Mouse (Mus musculus): ENCODE data around the gene Lingo1. TPM values are rescaled to one million over a fixed set of nuclear protein-coding genes. Genes with fewer than 3 reads are reported as not detected.

Lingo1 gene
- total RNA-seq, 4 experiments from 2014 or later = 330 to 366 (median 356) TPM

DNA sequence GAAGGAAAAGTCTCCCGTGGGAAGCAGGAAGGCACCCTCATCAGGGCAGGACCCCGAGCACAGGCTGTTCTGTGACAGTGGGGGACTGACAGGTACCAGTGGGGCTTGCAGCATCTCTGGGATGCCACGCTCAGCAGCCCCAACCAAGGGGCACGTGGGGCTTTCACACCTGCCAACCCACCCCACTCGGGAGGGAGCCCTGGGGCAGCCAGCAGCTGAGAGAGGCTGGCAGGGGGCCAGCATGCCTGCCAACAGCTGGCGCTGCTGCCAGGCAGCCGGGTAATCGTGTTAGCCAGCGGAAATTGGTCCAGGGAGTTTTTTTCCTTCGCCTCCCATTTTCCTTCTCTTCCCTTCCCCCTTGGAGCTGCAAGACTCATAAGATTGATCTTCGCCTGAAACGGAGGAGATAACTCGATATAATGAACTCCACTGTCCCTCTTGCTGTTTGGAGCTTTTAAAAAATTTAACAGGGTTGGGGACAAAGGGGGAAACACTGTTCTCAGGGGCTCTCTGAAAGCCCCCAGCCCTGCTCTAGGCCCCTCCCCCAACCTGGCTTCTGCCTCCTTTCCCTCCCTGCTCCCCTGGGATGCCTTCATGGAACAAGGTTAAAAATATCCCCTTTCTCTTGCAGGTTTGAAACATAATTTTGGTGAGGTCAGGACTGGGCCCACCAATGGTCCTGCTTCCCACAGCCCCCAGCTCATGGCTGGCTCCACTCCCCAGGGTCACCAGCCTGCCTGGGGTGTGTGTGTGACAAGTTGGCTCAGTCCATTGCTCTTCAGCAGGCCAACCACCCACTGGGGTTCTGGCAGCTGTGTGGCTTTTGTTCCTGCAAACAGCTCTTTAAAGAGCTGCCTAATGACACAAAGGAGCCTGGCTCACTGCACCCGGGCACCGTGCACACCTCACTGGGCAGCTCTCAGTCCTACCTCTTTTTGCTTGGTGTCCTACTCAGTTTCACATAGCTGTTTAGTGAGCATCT lies 68.3 kb downstream of the Lingo1 start:
- DNase-seq (ENCODE audit: low spot score in 2 of 2) = peak in 1 of 2 experiments; percentile 71

DNA sequence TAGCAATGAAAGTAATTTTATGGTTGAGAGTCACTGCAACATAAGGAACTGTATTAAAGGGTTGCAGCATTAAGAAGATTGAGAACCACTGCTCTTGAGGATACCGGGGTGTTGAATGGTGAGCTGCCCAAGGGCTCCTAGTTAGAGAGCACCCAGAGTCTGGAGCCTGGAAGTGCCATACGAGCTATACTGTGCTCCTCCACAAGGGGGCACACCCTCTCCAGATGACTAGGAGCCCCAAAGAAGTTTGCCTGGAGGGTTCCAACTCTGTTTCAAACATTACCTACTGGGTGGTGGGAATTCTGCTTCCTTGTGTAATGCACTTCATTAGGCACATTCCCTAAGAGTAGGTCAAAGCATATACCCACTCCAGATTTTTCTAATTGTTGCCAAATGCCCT lies 70.5 kb downstream of the Lingo1 start:
- DNase-seq (ENCODE audit: low spot score in 2 of 2) = peak in 1 of 2 experiments; percentile 60

DNA sequence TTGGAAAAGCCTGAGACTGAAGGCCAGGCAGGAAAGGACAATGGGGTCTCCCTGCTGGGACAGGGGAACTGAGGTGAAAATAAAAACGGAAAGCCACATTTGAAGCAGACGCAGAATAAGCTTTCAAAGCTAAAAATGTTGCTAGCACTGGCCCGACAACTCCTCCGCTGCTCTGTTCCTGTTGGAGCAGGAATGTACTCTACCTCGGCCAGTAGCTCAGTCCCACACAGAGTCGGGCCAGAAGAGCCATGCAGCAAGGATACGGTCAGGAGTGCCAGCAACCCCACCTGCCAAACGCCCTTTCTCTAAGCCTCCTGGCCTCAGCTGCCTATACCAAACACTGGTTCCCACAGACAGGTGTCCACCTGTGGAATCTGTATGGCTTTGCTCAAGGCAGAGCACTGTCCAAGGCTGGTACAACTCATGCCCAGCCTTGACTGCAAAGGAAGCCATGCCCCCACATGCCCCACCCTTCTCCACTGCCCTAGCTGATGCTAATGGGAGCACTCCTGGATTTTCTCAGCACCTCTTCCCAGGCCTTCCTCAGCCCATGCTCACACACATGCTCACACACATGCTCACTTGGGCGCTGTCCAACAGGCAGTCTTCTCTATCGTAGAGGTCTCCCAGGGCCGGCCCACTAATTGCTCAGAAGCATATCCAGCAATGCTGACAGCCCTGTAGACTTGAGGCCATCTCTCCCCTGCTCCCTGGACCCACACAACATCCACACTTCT lies 74.0 kb downstream of the Lingo1 start:
- DNase-seq (ENCODE audit: low spot score in 2 of 2) = peak in 1 of 2 experiments; percentile 50

DNA sequence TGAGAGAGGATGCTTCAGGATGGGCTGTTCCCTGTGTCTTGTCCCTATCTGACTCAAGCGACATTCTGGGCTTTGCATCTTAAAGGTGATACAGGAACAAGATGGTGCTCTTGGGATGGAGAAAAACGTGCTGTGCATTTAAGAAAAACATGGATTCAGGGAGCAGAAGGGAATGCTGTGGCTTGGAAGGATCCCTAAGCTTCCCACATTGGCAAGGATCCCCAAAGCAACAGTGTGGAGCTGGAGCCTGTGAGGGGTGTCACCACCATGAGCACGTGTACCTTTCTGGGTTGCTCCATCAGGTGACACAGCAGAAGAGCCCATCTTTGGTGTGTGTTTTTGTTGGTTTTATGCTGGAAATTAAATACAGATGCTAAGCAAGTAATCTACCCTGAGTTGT lies 77.3 kb downstream of the Lingo1 start:
- no peak for DNase-seq (ENCODE audit: low spot score in 2 of 2)

- no peak for DNase-seq (ENCODE audit: low spot score in 2 of 2)
Observed at GRCm38 (mm10) chr9:56716565-56716964, 79.7 kb downstream of the Lingo1 start.

DNA sequence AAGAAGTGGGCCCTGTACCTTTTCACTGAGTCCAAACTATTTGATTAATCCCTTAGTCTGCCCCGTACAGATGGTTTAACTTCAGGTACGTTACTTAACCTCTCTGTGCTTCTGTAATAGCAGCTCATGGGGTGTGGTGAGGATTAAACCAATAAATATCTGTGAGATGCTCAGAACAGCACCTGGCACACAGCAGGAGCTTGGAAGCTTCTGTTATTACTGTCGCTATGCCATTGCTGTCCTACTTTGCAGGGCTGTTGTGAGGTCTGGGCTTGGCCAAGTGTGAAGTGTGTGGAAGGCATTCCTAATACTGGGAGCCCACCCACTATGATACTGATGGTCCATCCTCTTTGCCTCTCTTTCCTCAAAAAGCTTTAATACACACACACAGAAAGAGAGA lies 80.2 kb downstream of the Lingo1 start:
- DNase-seq (ENCODE audit: low spot score in 2 of 2) = no peak

DNA sequence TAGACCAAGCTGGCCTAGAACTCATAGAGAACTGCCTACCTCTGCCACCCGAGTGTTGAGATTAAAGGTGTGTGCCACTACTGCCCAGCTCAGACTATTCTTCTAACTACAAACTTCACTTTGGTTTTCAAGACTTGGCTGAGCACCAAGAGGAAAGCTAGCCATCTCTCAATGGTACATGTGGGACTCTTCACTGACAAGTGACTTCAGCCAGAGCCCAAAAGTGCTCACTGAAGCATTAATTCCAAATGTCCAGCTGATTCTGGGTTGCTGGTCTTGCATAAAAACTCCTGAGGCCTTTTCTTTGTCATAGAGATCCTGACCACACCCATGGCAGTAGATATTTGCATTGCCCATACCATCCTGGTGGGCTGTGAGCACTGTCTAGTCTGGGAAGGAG lies 81.9 kb downstream of the Lingo1 start:
- no peak for DNase-seq (ENCODE audit: low spot score in 2 of 2)

DNA sequence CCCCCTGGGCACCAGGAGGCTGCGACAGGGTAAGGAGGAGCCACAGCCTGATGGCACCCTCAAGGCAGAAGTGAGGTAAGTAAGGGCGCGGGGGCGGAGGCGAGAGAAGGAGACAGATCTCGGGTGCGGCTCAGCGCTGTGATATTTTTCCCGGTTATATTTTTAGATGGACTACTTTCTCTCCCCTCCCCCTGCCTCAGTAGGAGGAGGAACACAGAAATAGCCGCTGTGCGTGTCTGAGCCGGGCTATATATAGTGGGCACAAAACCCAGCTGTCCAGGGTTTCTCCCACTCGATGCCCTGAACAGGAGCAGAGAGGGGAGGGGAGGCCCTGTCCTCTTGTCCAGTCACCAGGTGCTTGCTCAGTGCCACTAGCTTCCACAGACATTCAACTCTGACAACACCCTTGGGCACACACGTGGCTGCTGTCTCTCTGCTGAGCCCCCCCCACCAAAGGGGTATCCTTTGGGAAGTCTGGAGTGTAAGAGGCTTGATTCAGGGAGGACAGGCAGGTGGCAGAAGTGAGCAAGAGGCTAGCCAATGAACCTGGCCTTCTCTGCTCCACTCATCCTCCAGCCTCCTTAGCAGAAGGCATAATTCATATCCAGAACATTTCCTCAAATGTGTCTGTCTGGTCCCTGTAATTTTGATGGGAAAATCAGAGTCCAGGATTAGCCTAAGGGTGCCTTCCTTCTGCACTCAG lies 83.5 kb downstream of the Lingo1 start:
- peak; percentile 48 to 98 for DNase-seq (ENCODE audit: low spot score in 2 of 2)

- DNase-seq (ENCODE audit: low spot score in 2 of 2) = no peak
Observed at GRCm38 (mm10) chr9:56710958-56711357, 85.3 kb downstream of the Lingo1 start.

DNA sequence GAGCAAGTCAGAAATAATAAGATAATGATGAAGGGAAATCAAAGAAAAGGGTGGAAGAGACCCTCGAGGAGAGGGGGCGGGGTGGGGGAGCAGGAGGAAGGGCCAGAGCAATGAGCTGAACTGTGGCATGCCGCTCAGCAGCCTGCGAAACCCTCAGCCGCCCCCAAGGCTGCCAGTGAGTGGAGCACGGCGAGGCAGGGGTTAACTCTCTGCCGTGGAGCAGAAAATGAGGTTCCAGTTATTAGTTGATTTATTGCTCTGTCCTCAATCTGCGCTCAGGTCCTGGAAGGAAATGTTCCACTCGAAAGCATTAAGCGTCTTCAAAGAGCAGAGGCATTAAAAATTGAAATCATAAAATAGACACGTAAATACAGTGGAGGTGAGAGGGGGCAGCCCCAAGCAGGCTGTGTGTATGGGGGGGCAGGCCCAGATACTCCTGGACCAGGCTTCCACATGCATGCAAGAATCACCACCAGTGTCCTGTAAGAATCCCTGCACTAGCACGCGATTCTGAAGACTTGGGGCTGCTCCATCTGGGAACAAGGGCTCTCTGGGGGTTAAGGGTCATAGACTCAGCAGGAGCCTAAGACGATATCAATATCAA lies 89.7 kb downstream of the Lingo1 start:
- no peak for DNase-seq (ENCODE audit: low spot score in 2 of 2)

GRCm38 (mm10) chr9:56701394-56701793 lies 94.9 kb downstream of the Lingo1 start:
- DNase-seq (ENCODE audit: low spot score in 2 of 2) = no peak

DNA sequence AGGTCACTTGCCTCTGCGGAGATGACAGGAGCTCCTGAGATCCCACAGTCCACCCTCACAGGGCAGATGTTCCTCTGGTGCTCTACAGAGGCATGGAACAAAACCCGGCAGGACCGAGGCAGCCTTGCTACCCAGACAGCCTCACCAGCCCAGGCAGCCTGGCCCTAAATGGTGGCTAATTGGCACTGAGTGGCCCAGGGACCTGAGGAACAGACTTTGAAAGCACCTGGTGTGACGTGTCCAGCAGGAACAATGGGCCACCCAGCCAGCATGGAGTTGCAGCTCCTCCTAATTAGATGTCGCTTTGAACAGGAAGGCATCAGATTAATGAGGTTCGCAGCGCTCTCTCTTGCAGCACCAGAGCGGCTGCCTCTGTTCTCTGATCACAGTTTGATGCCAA lies 95.4 kb downstream of the Lingo1 start:
- DNase-seq (ENCODE audit: low spot score in 2 of 2) = no peak

- no peak for DNase-seq (ENCODE audit: low spot score in 2 of 2)
Observed at GRCm38 (mm10) chr9:56698715-56699370, 97.4 kb downstream of the Lingo1 start.

DNA sequence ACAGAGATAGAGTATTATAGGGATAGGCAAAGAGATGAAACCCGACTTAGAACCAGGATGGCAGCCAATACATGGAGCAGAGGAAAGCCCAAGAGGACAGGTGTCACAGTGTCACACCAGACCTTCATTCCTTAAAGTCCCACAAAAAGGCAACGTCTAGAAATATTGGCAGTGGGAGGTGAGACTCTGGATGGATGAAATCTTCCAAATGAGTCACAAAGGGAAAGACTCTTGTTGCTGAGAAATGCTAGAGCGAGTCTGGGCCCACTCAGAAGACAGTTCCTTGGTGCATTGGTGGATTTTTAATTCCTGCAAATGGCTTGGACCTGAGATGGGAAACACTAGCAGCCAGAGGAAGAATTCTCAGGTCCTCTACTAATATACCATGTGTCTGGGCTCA lies 102.2 kb downstream of the Lingo1 start:
- DNase-seq (ENCODE audit: low spot score in 2 of 2) = peak in 1 of 2 experiments; percentile 57

DNA sequence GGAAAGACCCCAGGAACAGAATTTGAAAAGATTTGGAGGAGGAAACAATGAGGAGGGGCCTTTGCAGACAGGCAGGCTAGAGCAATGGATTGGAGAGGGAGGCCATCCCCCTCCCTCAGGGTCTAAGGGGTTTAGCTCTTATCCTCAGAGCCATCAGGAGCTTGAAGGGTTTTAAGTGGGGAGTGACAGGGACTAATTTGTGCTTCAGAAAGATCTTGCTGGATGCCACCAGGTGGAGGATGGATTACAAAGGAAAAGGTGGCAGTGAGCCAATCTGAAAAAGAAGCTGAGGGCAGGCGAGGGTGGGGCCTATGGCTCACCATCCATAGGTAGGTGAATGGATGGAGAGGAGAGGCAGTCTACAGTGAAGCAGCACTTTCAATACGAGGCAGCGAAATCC lies 105.0 kb downstream of the Lingo1 start:
- no peak for DNase-seq (ENCODE audit: low spot score in 2 of 2)

- DNase-seq (ENCODE audit: low spot score in 2 of 2) = no peak
Observed at GRCm38 (mm10) chr9:56690679-56691078, 105.6 kb downstream of the Lingo1 start.

GRCm38 (mm10) chr9:56687490-56687889 lies 108.8 kb downstream of the Lingo1 start:
- DNase-seq (ENCODE audit: low spot score in 2 of 2) = no peak

DNA sequence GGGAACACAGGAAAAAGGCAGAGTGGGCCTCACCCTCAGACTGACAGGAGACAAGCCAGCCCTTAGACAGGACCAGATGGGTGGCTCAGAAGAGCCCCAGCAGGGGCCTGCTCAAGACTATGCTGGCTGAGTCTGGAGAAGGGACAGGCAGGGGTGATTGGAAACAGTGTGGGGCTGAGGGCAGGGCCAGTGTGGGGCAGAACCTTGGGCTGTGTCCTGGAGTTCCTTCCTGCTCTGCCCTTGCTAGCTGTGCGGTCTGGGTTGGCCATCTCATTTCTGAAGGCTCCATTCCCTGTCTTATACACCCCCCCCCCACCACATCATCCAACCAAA lies 109.2 kb downstream of the Lingo1 start:
- DNase-seq (ENCODE audit: low spot score in 2 of 2) = no peak

- DNase-seq (ENCODE audit: low spot score in 2 of 2) = peak; percentile 39 to 96
Observed at GRCm38 (mm10) chr9:56686339-56687144, 109.7 kb downstream of the Lingo1 start.

DNA sequence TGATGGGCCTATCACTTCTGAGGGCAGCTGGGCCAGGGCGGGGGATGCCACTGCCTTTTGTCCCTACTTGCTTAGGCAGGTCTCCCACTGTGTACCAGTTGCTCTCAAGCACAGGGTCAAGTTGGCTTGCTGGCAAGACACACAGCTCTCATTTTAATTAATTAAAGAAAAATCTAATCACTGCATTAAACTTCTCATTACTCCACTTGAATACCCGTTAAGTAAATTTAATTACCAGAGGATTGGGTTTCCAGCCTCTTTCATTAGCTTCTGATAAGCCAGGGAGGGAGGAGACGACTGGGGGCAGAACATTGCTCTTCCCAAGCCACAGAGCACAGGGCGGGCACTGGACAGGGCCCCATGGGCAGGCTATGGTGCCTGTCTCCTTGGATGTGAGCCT lies 113.4 kb downstream of the Lingo1 start:
- DNase-seq (ENCODE audit: low spot score in 2 of 2) = no peak

All from left cerebral cortex, adult 8-10 months (tissue).